Mouse (Mus musculus) hematopoietic multipotent progenitor cell, adult 10-12 weeks (in vitro differentiated cells): ENCODE results near the gene Taf10. TPM values are rescaled to one million over a fixed set of nuclear protein-coding genes. Genes with fewer than 3 reads are reported as not detected.

ENCODE experiments used
- polyA plus RNA-seq: library from polyadenylated mRNA; stranded (reverse); fragments of >175 nt; gene quantifications from 2 replicates; pipeline ENCODE4 v1.2.3, GENCODE M21; 2012; ENCODE audit warnings: low replicate concordance

Taf10 gene
- 215 and 392 TPM in 2 replicates for polyA plus RNA-seq

GRCm38 (mm10) chr7:105743926-105744590 is at the start of gene Taf10:
Gene Taf10 (minus strand): TSS chr7:105744361.

DNA sequence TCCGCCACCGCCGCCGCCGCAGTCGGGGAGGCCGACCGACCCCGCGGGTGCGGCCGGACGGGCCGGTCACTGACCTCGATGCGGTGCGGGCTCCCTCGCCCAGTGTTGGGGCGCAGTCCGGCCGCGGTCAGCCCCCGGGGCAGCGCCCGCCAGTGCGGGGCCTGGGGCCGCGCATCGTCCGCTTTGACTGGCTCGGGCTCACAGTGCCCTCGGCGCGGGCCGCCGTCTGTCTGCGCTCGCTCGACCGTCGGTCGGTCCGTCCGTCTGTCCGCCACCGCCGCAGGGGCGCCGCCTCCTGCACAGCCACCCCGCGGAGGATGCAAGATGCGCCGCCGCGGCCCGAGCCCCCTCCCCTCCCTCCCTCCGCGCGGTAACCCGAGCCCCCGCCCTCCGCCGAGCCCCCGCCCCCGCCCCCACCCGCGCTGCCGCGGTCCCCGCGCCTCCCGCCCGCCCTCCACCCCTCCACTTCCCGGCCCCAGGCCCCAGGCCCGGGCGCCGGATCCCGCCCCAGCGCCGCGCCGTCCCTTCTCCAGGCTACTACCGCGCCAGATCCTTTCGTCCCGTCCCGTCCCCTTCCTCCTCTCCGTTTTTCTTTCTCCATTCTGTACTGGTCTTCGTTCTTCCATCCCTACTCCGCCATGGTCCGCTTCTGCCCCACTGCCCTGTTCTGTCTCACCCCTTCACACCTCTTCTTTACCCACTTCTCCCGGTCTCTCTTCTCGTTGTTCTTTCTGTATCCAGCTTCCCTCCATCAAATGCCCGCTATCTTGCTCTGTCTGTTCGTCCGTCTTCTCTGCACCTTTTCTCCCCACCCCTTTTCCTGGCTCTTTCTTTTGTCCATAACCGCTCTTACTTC is 43.4 kb upstream of the Taf10 start, which contains the start of gene Dchs1:
Gene Dchs1, minus strand, starts transcription at position 370 of the 856 bp plus-strand sequence.

GRCm38 (mm10) chr7:105751491-105752433 is 7.6 kb upstream of the Taf10 start, which contains the start of gene Tpp1:
Gene Tpp1 (minus strand): TSS chr7:105752235.

GRCm38 (mm10) chr7:105736911-105737521 is 7.1 kb downstream of the Taf10 start, which contains the start of gene Rrp8:
Gene Rrp8 (minus strand): TSS chr7:105737385.

DNA sequence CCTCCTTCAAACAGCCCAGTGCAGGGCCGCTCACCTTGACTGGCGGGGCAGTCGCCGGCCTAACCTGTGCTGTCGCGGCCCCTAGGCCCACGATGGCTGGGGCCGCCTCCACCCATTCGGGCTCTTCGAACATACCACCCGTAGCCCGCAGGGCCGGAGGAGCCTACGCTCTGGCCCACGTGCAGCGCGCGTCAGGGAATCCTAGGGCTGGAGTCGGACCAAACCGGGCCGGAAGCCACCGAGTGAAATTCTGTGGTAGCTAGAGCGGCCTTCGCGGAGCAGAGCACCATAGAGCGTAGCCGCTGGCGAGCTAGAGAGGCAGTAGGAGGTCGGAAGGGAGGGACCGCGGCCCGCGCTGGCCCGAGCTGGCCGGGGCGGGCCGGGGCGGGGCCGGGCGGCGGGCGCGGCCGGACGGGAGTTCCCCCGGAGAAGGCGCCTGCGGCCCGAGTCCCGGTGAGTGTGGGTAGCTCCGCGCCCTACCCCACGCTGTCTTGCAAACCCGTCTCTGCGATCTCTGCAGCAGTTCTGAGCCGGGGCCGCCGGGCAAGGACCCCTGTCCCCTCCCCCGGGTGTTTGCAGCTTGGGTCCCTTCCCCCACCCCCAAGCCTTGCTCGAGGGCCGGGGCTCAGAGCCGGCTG is 7.8 kb downstream of the Taf10 start, which contains the start of gene Ilk:
Gene Ilk, plus strand, starts transcription at position 329 of the 638 bp plus-strand sequence.

Other genes with a start within 250 kb of the Taf10 start
- 27.1 and 27.5 TPM in 2 replicates for gene Smpd1, start 190.0 kb downstream of the Taf10 start, polyA plus RNA-seq
- gene Apbb1, start 162.7 kb downstream of the Taf10 start, polyA plus RNA-seq: 3.8 and 5.9 TPM in 2 replicates
- gene Hpx, start 144.2 kb downstream of the Taf10 start, polyA plus RNA-seq: not detected in 2 replicates
- 17.6 and 34.8 TPM in 2 replicates for gene Trim3, start 110.8 kb downstream of the Taf10 start, polyA plus RNA-seq
- gene Timm10b, start 104.3 kb downstream of the Taf10 start, polyA plus RNA-seq: 181 and 245 TPM in 2 replicates
- 48.8 and 71.0 TPM in 2 replicates for gene Arfip2, start 103.9 kb downstream of the Taf10 start, polyA plus RNA-seq
- 19.2 and 82.8 TPM in 2 replicates for gene Gm45799, start 103.8 kb downstream of the Taf10 start, polyA plus RNA-seq
- gene Dnhd1, start 93.5 kb downstream of the Taf10 start, polyA plus RNA-seq: 0.36 and 0.73 TPM in 2 replicates
- 30.6 and 38.7 TPM in 2 replicates for gene Ilk, start 7.8 kb downstream of the Taf10 start, polyA plus RNA-seq
- gene Rrp8, start 7.0 kb downstream of the Taf10 start, polyA plus RNA-seq: 21.9 and 24.4 TPM in 2 replicates
- 65.0 and 83.6 TPM in 2 replicates for gene Tpp1, start 7.9 kb upstream of the Taf10 start, polyA plus RNA-seq
- 0.22 and 0.67 TPM in 2 replicates for gene Dchs1, start 43.3 kb upstream of the Taf10 start, polyA plus RNA-seq
- 46.0 and 85.0 TPM in 2 replicates for gene Mrpl17, start 66.7 kb upstream of the Taf10 start, polyA plus RNA-seq
- gene Gm4070, start 209.6 kb upstream of the Taf10 start, polyA plus RNA-seq: 3.3 and 7.4 TPM in 2 replicates